In genomic region chr4:118721742-118722483, GRCm38 (mm10) we compare ENCODE assay signal across 9 mouse cellular contexts. TPM values are rescaled to one million over a fixed set of nuclear protein-coding genes. Genes with fewer than 3 reads are reported as not detected.
DNase-seq lines count a peak whose midpoint lies in the region; ATAC-seq and TF ChIP-seq lines count a peak whose summit lies in the region.
"Had no signal": no experiment of that assay in that cellular context is flagged by ENCODE, and none has a peak within 500 bp of the region (broad histone marks: within the 10 kb centered on the region; RNA-seq: fewer than 3 reads in every experiment).

No protein-coding gene starts in this region.

- H3K27me3 ChIP-seq in kidney, postnatal 0 days (ENCODE audit: insufficient read depth, low read length): no peaks in the 10 kb centered on the region
- no peaks in the 10 kb centered on the region for H3K27me3 ChIP-seq in kidney, embryonic 16.5 days (ENCODE audit: insufficient read depth, low read length)

- ATAC-seq in kidney, postnatal 0 days (replicated peaks; ENCODE audit: low FRiP score, low read depth): no peak
- ATAC-seq in kidney, embryonic 16.5 days (ENCODE audit: low FRiP score, low TSS enrichment): no peak

- TF ChIP-seq CTCF in kidney, postnatal 0 days (IDR thresholded peaks at IDR 0.05; ENCODE audit: low read depth): no peak
- no peak for TF ChIP-seq CTCF in layer of hippocampus, adult 2 months (conservative IDR thresholded peaks at IDR 0.05)

- no peak overlapping the region for H3K4me3 ChIP-seq in kidney, postnatal 0 days (replicated peaks; ENCODE audit: low read depth, low read length)
- H3K4me3 ChIP-seq in kidney, embryonic 16.5 days (ENCODE audit: low read length): no peak overlapping the region
- no peak overlapping the region for H3K4me3 ChIP-seq in layer of hippocampus, adult 2 months

- WGBS in kidney, postnatal 0 days: 55% methylated on average over 10 of the region's 10 CpGs
- WGBS in kidney, embryonic 16.5 days: 52% methylated on average over 10 of the region's 10 CpGs

- H3K36me3 ChIP-seq in kidney, postnatal 0 days (ENCODE audit: insufficient read depth, low read length): no peaks in the 10 kb centered on the region
- no peaks in the 10 kb centered on the region for H3K36me3 ChIP-seq in kidney, embryonic 16.5 days (ENCODE audit: insufficient read depth, low read length)

- H3K9me3 ChIP-seq in kidney, postnatal 0 days (replicated peaks; ENCODE audit: low read length): no peaks in the 10 kb centered on the region
- no peaks in the 10 kb centered on the region for H3K9me3 ChIP-seq in kidney, embryonic 16.5 days (ENCODE audit: low read length)

- no peak overlapping the region for H3K4me2 ChIP-seq in kidney, postnatal 0 days (ENCODE audit: low read length)
- H3K4me2 ChIP-seq in kidney, embryonic 16.5 days (replicated peaks; ENCODE audit: low read depth, low read length): no peak overlapping the region

- peak; percentile 68 for DNase-seq in kidney, postnatal 0 days (ENCODE audit: low spot score)
- DNase-seq in ES-CJ7 (ENCODE audit: low read depth, low spot score) (peak; percentile 41), ZHBTc4 (ENCODE audit: low read depth, low spot score) (peak; percentile 58)
- DNase-seq in kidney, postnatal 36 days: peak; percentile 1 to 63
- DNase-seq in layer of hippocampus, adult 2 months (ENCODE audit: low spot score in 2 of 2): no peak
- DNase-seq in spleen, postnatal 4 days (ENCODE audit: low spot score in 2 of 2): no peak

- no peaks in the 10 kb centered on the region for H3K4me1 ChIP-seq in kidney, postnatal 0 days (replicated peaks; ENCODE audit: insufficient read depth, low read length)
- no peaks in the 10 kb centered on the region for H3K4me1 ChIP-seq in kidney, embryonic 16.5 days (ENCODE audit: insufficient read depth, low read length)

- no peak overlapping the region for H3K9ac ChIP-seq in kidney, postnatal 0 days (ENCODE audit: low read depth, low read length)
- H3K9ac ChIP-seq in kidney, embryonic 16.5 days (replicated peaks; ENCODE audit: low read length): no peak overlapping the region

- no peak overlapping the region for H3K27ac ChIP-seq in kidney, postnatal 0 days
- no peak overlapping the region for H3K27ac ChIP-seq in kidney, embryonic 16.5 days (ENCODE audit: low read length)
- no peak overlapping the region for H3K27ac ChIP-seq in layer of hippocampus, adult 2 months

RNA-seq across cellular contexts. Expression of gene Olfr1340, which starts 2.0 kb away (rescaled TPM):
- not detected in 2 replicates for polyA plus RNA-seq in kidney, postnatal 0 days (2015; fragmentation: Nextera tagmentation; extraction: Ambion mirVana)
- polyA plus RNA-seq in kidney, embryonic 16.5 days (2015; fragmentation: Nextera tagmentation; extraction: Ambion mirVana): not detected in 2 replicates
- total RNA-seq in layer of hippocampus, adult 2 months (2021): not detected
- total RNA-seq: gastrocnemius, adult 18-20 months had no signal
- polyA plus RNA-seq: large intestine, adult 2 months had no signal

RNA-seq across cellular contexts. Expression of gene Olfr1339, which starts 10.1 kb away (rescaled TPM):
- not detected in 2 replicates for polyA plus RNA-seq in kidney, postnatal 0 days (2015; fragmentation: Nextera tagmentation; extraction: Ambion mirVana)
- polyA plus RNA-seq in kidney, embryonic 16.5 days (2015; fragmentation: Nextera tagmentation; extraction: Ambion mirVana): not detected in 2 replicates
- total RNA-seq in layer of hippocampus, adult 2 months (2021): not detected
- total RNA-seq: gastrocnemius, adult 18-20 months had no signal
- polyA plus RNA-seq: large intestine, adult 2 months had no signal

RNA-seq across cellular contexts. Expression of gene Olfr1341, which starts 18.6 kb away (rescaled TPM):
- polyA plus RNA-seq in kidney, postnatal 0 days (2015; fragmentation: Nextera tagmentation; extraction: Ambion mirVana): not detected in 2 replicates
- not detected in 2 replicates for polyA plus RNA-seq in kidney, embryonic 16.5 days (2015; fragmentation: Nextera tagmentation; extraction: Ambion mirVana)
- not detected for total RNA-seq in layer of hippocampus, adult 2 months (2021)
- total RNA-seq: gastrocnemius, adult 18-20 months had no signal
- polyA plus RNA-seq: large intestine, adult 2 months had no signal

RNA-seq across cellular contexts. Expression of gene Olfr1342, which starts 29.4 kb away (rescaled TPM):
- polyA plus RNA-seq in kidney, postnatal 0 days (2015; fragmentation: Nextera tagmentation; extraction: Ambion mirVana): 0.03 and 0.13 TPM in 2 replicates
- polyA plus RNA-seq in kidney, embryonic 16.5 days (2015; fragmentation: Nextera tagmentation; extraction: Ambion mirVana): 0.09 and 0.15 TPM in 2 replicates
- total RNA-seq in layer of hippocampus, adult 2 months (2021): not detected
- total RNA-seq: gastrocnemius, adult 18-20 months had no signal
- polyA plus RNA-seq: large intestine, adult 2 months had no signal

RNA-seq across cellular contexts. Expression of gene Olfr1338, which starts 36.6 kb away (rescaled TPM):
- polyA plus RNA-seq in kidney, postnatal 0 days (2015; fragmentation: Nextera tagmentation; extraction: Ambion mirVana): not detected in 2 replicates
- not detected in 2 replicates for polyA plus RNA-seq in kidney, embryonic 16.5 days (2015; fragmentation: Nextera tagmentation; extraction: Ambion mirVana)
- not detected for total RNA-seq in layer of hippocampus, adult 2 months (2021)
- total RNA-seq: gastrocnemius, adult 18-20 months had no signal
- polyA plus RNA-seq: large intestine, adult 2 months had no signal

Comparison
In these comparisons a context has a peak if more than half of its experiments do, and no peak if none do; other contexts are left out.
1. DNase-seq: peak in kidney, postnatal 0 days (single experiment), ES-CJ7 (single experiment), ZHBTc4 (single experiment) and kidney, postnatal 36 days (2 of 2); none in layer of hippocampus, adult 2 months (0 of 2) and spleen, postnatal 4 days (0 of 2).